Mouse (Mus musculus) forebrain, embryonic 11.5 days (tissue): Measurements from ENCODE around the gene Uqcrc2. TPM values are rescaled to one million over a fixed set of nuclear protein-coding genes. Genes with fewer than 3 reads are reported as not detected.

Source experiments
- ATAC-seq: fragments of 200-750 bp; cut with Nextera tagmentation; replicated peaks from 2 replicates; pipeline ENCODE4 v1.8.0; 2017; ENCODE audit warnings: moderate TSS enrichment; ENCODE audit not compliant: low FRiP score
- DNase-seq: peaks from one replicate; pipeline ENCODE4 v3.0.0-alpha.2; 2017; ENCODE audit warnings: low spot score
- H3K27ac ChIP-seq: fragments of 300-500 bp; sonication (generic); 2 replicates; pipeline ENCODE4 v1.5.1; 2014; ENCODE audit warnings: low read depth, low read length
- H3K27me3 ChIP-seq: fragments of 300-500 bp; sonication (generic); 2 replicates; pipeline ENCODE4 v1.6.1; 2014; ENCODE audit warnings: mild to moderate bottlenecking, low read length, mixed read lengths; ENCODE audit not compliant: control insufficient read depth, insufficient read depth
- H3K36me3 ChIP-seq: fragments of 300-500 bp; sonication (generic); 2 replicates; pipeline ENCODE4 v1.6.1; 2014; ENCODE audit warnings: mild to moderate bottlenecking, low read length, moderate library complexity, mixed read lengths; ENCODE audit not compliant: control insufficient read depth, insufficient read depth
- H3K4me1 ChIP-seq: fragments of 300-500 bp; sonication (generic); replicated peaks from 2 replicates; pipeline ENCODE4 v1.6.1; 2014; ENCODE audit warnings: low read length, mixed read lengths; ENCODE audit not compliant: control insufficient read depth, insufficient read depth
- H3K4me2 ChIP-seq: fragments of 300-500 bp; sonication (generic); 2 replicates; pipeline ENCODE4 v1.6.1; 2014; ENCODE audit warnings: low read depth, mild to moderate bottlenecking, low read length, moderate library complexity, mixed read lengths; ENCODE audit not compliant: severe bottlenecking
- H3K4me3 ChIP-seq: fragments of 300-500 bp; sonication (generic); 2 replicates; pipeline ENCODE4 v1.5.1; 2014; ENCODE audit warnings: low read depth, low read length
- H3K9ac ChIP-seq: fragments of 300-500 bp; sonication (generic); 2 replicates; pipeline ENCODE4 v1.6.1; 2014; ENCODE audit warnings: low read length
- H3K9me3 ChIP-seq: fragments of 300-500 bp; sonication (generic); 2 replicates; pipeline ENCODE4 v1.6.1; 2016; ENCODE audit warnings: low read length, mixed read lengths; ENCODE audit not compliant: control insufficient read depth
- WGBS: fragments of 180-500 bp; shearing (Covaris S2); extraction: QIAGEN DNeasy Blood & Tissue Kit; methylation state at CpG from one replicate; pipeline ENCODE4 v1.1.7; 2014; 5-methylcytosine and 5-hydroxymethylcytosine counted together
- polyA plus RNA-seq: library from polyadenylated mRNA; unstranded; fragments of >200 nt; fragmentation: Nextera tagmentation; extraction: Ambion mirVana; gene quantifications from 2 replicates; pipeline ENCODE4 v1.2.1, GENCODE M21; 2014

Gene Uqcrc2
- polyA plus RNA-seq, 1 experiment from 2014 or later, result 182 TPM

- Histone ChIP-seq H3K9ac (no peak overlapping the region), H3K36me3 (no peaks in the 10 kb centered on the region), H3K27me3 (no peaks in the 10 kb centered on the region), H3K4me1 (no peaks in the 10 kb centered on the region), H3K4me3 (no peak overlapping the region), H3K27ac (no peak overlapping the region), H3K9me3 (no peaks in the 10 kb centered on the region), H3K4me2 (no peak overlapping the region)
- DNase-seq (no peak), ATAC-seq (no peak)
- 61% methylated on average over 1 of the region's 1 CpGs for WGBS
Measured at GRCm38 (mm10) chr7:120695641-120696040, 60.7 kb downstream of the Uqcrc2 start.

GRCm38 (mm10) chr7:120696331-120696730 is 61.4 kb downstream of the Uqcrc2 start:
- Histone ChIP-seq H3K36me3 (no peaks in the 10 kb centered on the region), H3K4me3 (no peak overlapping the region), H3K4me1 (no peaks in the 10 kb centered on the region), H3K9ac (no peak overlapping the region), H3K27ac (no peak overlapping the region), H3K4me2 (no peak overlapping the region), H3K9me3 (no peaks in the 10 kb centered on the region), H3K27me3 (no peaks in the 10 kb centered on the region)
- ATAC-seq (no peak), DNase-seq (no peak)
- 87% methylated on average over 2 of the region's 2 CpGs for WGBS

- no peak overlapping the region for H3K27ac ChIP-seq
- H3K9me3 ChIP-seq, result no peaks in the 10 kb centered on the region
- WGBS, result 91% methylated on average over 6 of the region's 6 CpGs
Measured at GRCm38 (mm10) chr7:120699586-120699985, 64.6 kb downstream of the Uqcrc2 start.

GRCm38 (mm10) chr7:120703888-120704287 is 68.9 kb downstream of the Uqcrc2 start:
- Histone ChIP-seq H3K36me3 (no peaks in the 10 kb centered on the region), H3K27me3 (no peaks in the 10 kb centered on the region), H3K4me1 (no peaks in the 10 kb centered on the region), H3K9me3 (no peaks in the 10 kb centered on the region), H3K4me2 (no peak overlapping the region), H3K9ac (no peak overlapping the region), H3K4me3 (no peak overlapping the region), H3K27ac (no peak overlapping the region)
- ATAC-seq (no peak), DNase-seq (no peak)
- 95% methylated on average over 3 of the region's 3 CpGs for WGBS

More at GRCm38 (mm10) chr7:120699586-120699985, 64.6 kb downstream of the Uqcrc2 start:
- H3K4me2 ChIP-seq, result no peak overlapping the region
- H3K36me3 ChIP-seq, result no peaks in the 10 kb centered on the region
- no peaks in the 10 kb centered on the region for H3K27me3 ChIP-seq
- H3K4me3 ChIP-seq, result no peak overlapping the region
- no peak overlapping the region for H3K9ac ChIP-seq
- DNase-seq, result no peak
- H3K4me1 ChIP-seq, result no peaks in the 10 kb centered on the region
- no peak for ATAC-seq

Other genes with a start within 250 kb of the Uqcrc2 start
- not detected in 2 replicates for gene Abca16, start 225.5 kb upstream of the Uqcrc2 start, polyA plus RNA-seq
- gene Pdzd9, start 35.2 kb downstream of the Uqcrc2 start, polyA plus RNA-seq, result 0.39 and 0.60 TPM in 2 replicates
- gene Mosmo, start 42.4 kb downstream of the Uqcrc2 start, polyA plus RNA-seq, result 14.1 and 16.6 TPM in 2 replicates
- 0.11 and 0.19 TPM in 2 replicates for gene Vwa3a, start 104.1 kb downstream of the Uqcrc2 start, polyA plus RNA-seq
- not detected in 2 replicates for gene Gm5737, start 177.2 kb downstream of the Uqcrc2 start, polyA plus RNA-seq
- 10.0 and 12.7 TPM in 2 replicates for gene Eef2k, start 207.7 kb downstream of the Uqcrc2 start, polyA plus RNA-seq